Mouse (Mus musculus): ENCODE results near the gene Stpg3.
"Not testable (repeated sequence)": the region's sequence is repeated elsewhere in the genome, so short reads cannot be mapped to it uniquely, and the experiment has no call there.

- TF ChIP-seq GATA1 (IDR thresholded peaks at IDR 0.05; ENCODE audit: borderline replicate concordance, low read length); FLI1 (IDR thresholded peaks at IDR 0.05; ENCODE audit: low read length): not testable (repeated sequence)
These were observed 42.8 kb upstream of the Stpg3 start for GRCm38 (mm10) chr2:25257250-25257649.

Measured in megakaryocyte, embryonic 14.5 days (primary cell).